Mouse (Mus musculus) kidney, postnatal 36 days (tissue): ENCODE measurements at regions not wholly inside any gene's neighbourhood (a gene's known extent, or its start where the extent isn't known, plus 50 kb on each side); places are given as distances from the start of the nearest gene placed in this dataset.

Experiments used
- DNase-seq, 2 experiments: peaks; one replicate each; pipeline ENCODE4 v3.0.0; 2021 to 2022; ENCODE audit warnings: mixed read lengths in 2 of 2

GRCm38 (mm10) chr6:11796361-11796760 lies 110.9 kb downstream of the Ndufa4 start:
- no peak for DNase-seq

GRCm38 (mm10) chr6:11793366-11793765 lies 113.9 kb downstream of the Ndufa4 start:
- DNase-seq = peak; percentile 39 to 66

- no peak for DNase-seq
Measured at GRCm38 (mm10) chr6:11792186-11792585, 115.1 kb downstream of the Ndufa4 start.

- no peak for DNase-seq
Measured at GRCm38 (mm10) chr6:11791056-11791455, 116.2 kb downstream of the Ndufa4 start.

GRCm38 (mm10) chr6:11773992-11774391 lies 133.3 kb downstream of the Ndufa4 start:
- peak in 1 of 2 experiments; percentile 5 for DNase-seq

- DNase-seq = no peak
Measured at GRCm38 (mm10) chr6:11762912-11763311, 144.4 kb downstream of the Ndufa4 start.

GRCm38 (mm10) chr6:11737667-11738066 lies 169.6 kb downstream of the Ndufa4 start:
- no peak for DNase-seq

GRCm38 (mm10) chr6:11731126-11731525 lies 176.2 kb downstream of the Ndufa4 start:
- no peak for DNase-seq

GRCm38 (mm10) chr6:11730667-11731066 lies 176.6 kb downstream of the Ndufa4 start:
- DNase-seq = no peak

- no peak for DNase-seq
Measured at GRCm38 (mm10) chr6:11727806-11728205, 179.5 kb downstream of the Ndufa4 start.

GRCm38 (mm10) chr6:11727370-11727769 lies 179.9 kb downstream of the Ndufa4 start:
- DNase-seq = peak; percentile 14 to 17

- DNase-seq = no peak
Measured at GRCm38 (mm10) chr6:11723519-11723918, 183.8 kb downstream of the Ndufa4 start.

- DNase-seq = no peak
Measured at GRCm38 (mm10) chr6:11720274-11720673, 187.0 kb downstream of the Ndufa4 start.

- no peak for DNase-seq
Measured at GRCm38 (mm10) chr6:11710581-11710980, 196.7 kb downstream of the Ndufa4 start.

- DNase-seq = no peak
Measured at GRCm38 (mm10) chr6:11709465-11709864, 197.8 kb downstream of the Ndufa4 start.
